Comparison of ENCODE assay signal across 8 mouse cellular contexts in the genomic region with DNA sequence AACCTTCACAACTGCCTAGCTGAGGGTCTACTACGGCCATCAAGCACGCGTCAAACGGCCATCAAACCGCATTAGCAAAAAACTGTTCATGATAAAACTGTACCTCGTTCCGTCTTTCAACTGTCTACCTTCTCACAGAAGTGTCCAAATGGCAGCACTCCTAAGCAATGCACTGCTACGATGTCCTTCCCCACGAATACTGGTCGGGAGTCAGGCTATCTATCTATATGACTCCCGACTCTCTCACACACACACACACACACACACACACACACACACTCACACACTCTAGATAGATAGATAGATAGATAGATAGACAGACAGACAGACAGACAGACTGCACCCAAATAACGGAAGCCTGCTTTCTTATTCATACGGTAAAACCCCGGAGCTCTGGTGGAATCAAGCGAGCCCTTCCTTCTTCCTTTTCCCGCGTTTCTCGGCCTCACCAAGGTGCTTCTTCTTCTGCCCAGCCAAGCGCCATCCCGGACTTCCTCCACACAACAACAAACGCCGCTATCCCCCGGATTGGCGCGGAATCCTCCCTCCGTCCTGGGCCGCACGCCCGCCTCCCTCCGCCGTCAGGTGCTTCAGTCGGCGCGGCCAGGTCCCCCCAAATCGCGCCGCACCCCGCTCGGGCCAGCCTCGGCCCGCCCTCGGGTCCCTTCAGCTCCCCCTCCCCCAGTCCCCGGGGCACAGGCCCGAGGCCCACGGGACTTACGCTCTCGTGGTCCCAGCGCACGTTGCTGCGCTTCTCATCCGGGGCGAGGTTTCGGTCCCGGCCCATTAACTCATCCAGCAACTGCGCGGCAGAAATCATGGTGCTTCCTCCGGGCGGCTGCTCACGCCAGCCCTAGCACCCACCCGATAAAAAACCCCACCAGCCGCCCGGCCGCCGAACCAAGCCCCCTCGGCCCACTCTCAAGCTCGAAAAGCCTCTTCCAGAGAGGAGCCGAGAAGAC. TPM values are rescaled to one million over a fixed set of nuclear protein-coding genes. Genes with fewer than 3 reads are reported as not detected.
A peak's percentile ranks its signal among the peaks of the same experiment; 100 is the strongest.
DNase-seq lines count a peak whose midpoint lies in the region; ATAC-seq and TF ChIP-seq lines count a peak whose summit lies in the region.

No protein-coding gene starts in this region.

- peaks cover 20% of the 10 kb centered on the region for H3K4me1 ChIP-seq in kidney, embryonic 14.5 days (ENCODE audit: control insufficient read depth, insufficient read depth, low read length)
- peaks cover 33 to 38% of the 10 kb centered on the region in 2 experiments for H3K4me1 ChIP-seq in MEL (ENCODE audit: control insufficient read depth in 1 of 2, insufficient read depth in 2 of 2, low read length in 2 of 2)
- H3K4me1 ChIP-seq in hindbrain, embryonic 14.5 days (replicated peaks; ENCODE audit: control insufficient read depth, insufficient read depth, low read length) = peaks cover 40% of the 10 kb centered on the region
- H3K4me1 ChIP-seq in lung, embryonic 15.5 days = peaks cover 41% of the 10 kb centered on the region
- peaks cover 6% of the 10 kb centered on the region; the same call in 1 of the 2 replicates for H3K4me1 ChIP-seq in small intestine, adult 2 months (ENCODE audit: control insufficient read depth, insufficient read depth, insufficient read length, low read length)

- peak overlapping the region; percentile 77 for H3K4me2 ChIP-seq in kidney, embryonic 14.5 days (replicated peaks; ENCODE audit: low read depth, low read length)
- H3K4me2 ChIP-seq in hindbrain, embryonic 14.5 days (replicated peaks) = peak overlapping the region; percentile 75
- peak overlapping the region; percentile 72 for H3K4me2 ChIP-seq in lung, embryonic 15.5 days

- peak; percentile 37 to 50; a peak in 2 of 4 replicates for TF ChIP-seq EP300 in MEL (IDR thresholded peaks at IDR 0.05; ENCODE audit: low read depth in 1 of 2, low read length in 2 of 2)

- no peaks in the 10 kb centered on the region; the same call in 1 of the 2 replicates for H3K36me3 ChIP-seq in kidney, embryonic 14.5 days (ENCODE audit: control insufficient read depth, insufficient read depth, low read length)
- H3K36me3 ChIP-seq in MEL (ENCODE audit: control insufficient read depth in 1 of 2, insufficient read depth in 2 of 2, low read length in 2 of 2) = peaks cover 24 to 51% of the 10 kb centered on the region in 2 experiments
- H3K36me3 ChIP-seq in hindbrain, embryonic 14.5 days (replicated peaks; ENCODE audit: control insufficient read depth, insufficient read depth) = no peaks in the 10 kb centered on the region; the same call in 1 of the 2 replicates
- H3K36me3 ChIP-seq in lung, embryonic 15.5 days = peaks cover 10% of the 10 kb centered on the region
- H3K36me3 ChIP-seq in small intestine, adult 2 months (ENCODE audit: control insufficient read depth, insufficient read depth, low read length) = 0 out of 2 replicates have a peak, but pooled peaks cover 3% of the 10 kb centered on the region

- H3K27me3 ChIP-seq in kidney, embryonic 14.5 days (ENCODE audit: control insufficient read depth, insufficient read depth, low read length) = no peaks in the 10 kb centered on the region
- H3K27me3 ChIP-seq in MEL (ENCODE audit: control insufficient read depth in 1 of 2, insufficient read depth in 2 of 2, low read length in 2 of 2) = no peaks in the 10 kb centered on the region
- H3K27me3 ChIP-seq in hindbrain, embryonic 14.5 days (ENCODE audit: control insufficient read depth, insufficient read depth, low read length) = no peaks in the 10 kb centered on the region
- no peaks in the 10 kb centered on the region for H3K27me3 ChIP-seq in lung, embryonic 15.5 days
- no peaks in the 10 kb centered on the region for H3K27me3 ChIP-seq in small intestine, adult 2 months (ENCODE audit: control insufficient read depth, insufficient read depth, low read length)

- H3K9ac ChIP-seq in kidney, embryonic 14.5 days (ENCODE audit: low read depth, low read length) = peak overlapping the region; percentile 98
- H3K9ac ChIP-seq in MEL (ENCODE audit: control insufficient read depth, low read depth, low read length, poor library complexity, severe bottlenecking) = peak overlapping the region; percentile 91
- peak overlapping the region; percentile 98 for H3K9ac ChIP-seq in hindbrain, embryonic 14.5 days
- H3K9ac ChIP-seq in lung, embryonic 15.5 days = peak overlapping the region; percentile 100

- DNase-seq in kidney, postnatal 14 days = no peak
- DNase-seq in MEL (ENCODE audit: low read depth, low spot score) = peak; percentile 82
- peak; percentile 71 for DNase-seq in embryo, embryonic 11 days
- DNase-seq in hindbrain, embryonic 14.5 days (ENCODE audit: low spot score) = no peak
- no peak for DNase-seq in right cerebral cortex, postnatal 25 days

- TF ChIP-seq RAD21 in MEL (IDR thresholded peaks at IDR 0.05; ENCODE audit: low read depth, low read length) = no peak

- no peaks in the 10 kb centered on the region for H3K9me3 ChIP-seq in kidney, embryonic 14.5 days (ENCODE audit: control insufficient read depth, low read length)
- H3K9me3 ChIP-seq in MEL (replicated peaks; ENCODE audit: insufficient read depth, low read length) = no peaks in the 10 kb centered on the region
- no peaks in the 10 kb centered on the region for H3K9me3 ChIP-seq in hindbrain, embryonic 14.5 days (ENCODE audit: control insufficient read depth, low read length)
- H3K9me3 ChIP-seq in lung, embryonic 15.5 days = no peaks in the 10 kb centered on the region

- peak overlapping the region; percentile 95 for H3K4me3 ChIP-seq in kidney, embryonic 14.5 days (ENCODE audit: low read length)
- H3K4me3 ChIP-seq in MEL (ENCODE audit: control insufficient read depth in 1 of 2, insufficient read depth in 1 of 2, low read depth in 2 of 2, low read length in 2 of 2) = peak overlapping the region; percentile 81 to 99
- H3K4me3 ChIP-seq in hindbrain, embryonic 14.5 days (replicated peaks; ENCODE audit: low read length) = peak overlapping the region; percentile 96
- peak overlapping the region; percentile 96 for H3K4me3 ChIP-seq in lung, embryonic 15.5 days
- H3K4me3 ChIP-seq in small intestine, adult 2 months (ENCODE audit: low read depth, low read length) = peak overlapping the region; percentile 99

- TF ChIP-seq CTCF in MEL (IDR thresholded peaks at IDR 0.05 in 2 of 3, conservative IDR thresholded peaks at IDR 0.05 in 1 of 3; ENCODE audit: control insufficient read depth in 1 of 3, insufficient read depth in 1 of 3, low read depth in 2 of 3, low read length in 3 of 3, poor library complexity in 1 of 3, severe bottlenecking in 1 of 3) = no peak
- no peak for TF ChIP-seq CTCF in small intestine, adult 2 months (IDR thresholded peaks at IDR 0.05; ENCODE audit: extremely low read depth, insufficient read length, insufficient replicate concordance, low read depth, low read length)

- under 1% methylated on average over 67 of the region's 67 CpGs for WGBS in kidney, embryonic 14.5 days
- under 1% methylated on average over 67 of the region's 67 CpGs for WGBS in hindbrain, embryonic 14.5 days
- WGBS in lung, embryonic 15.5 days = under 1% methylated on average over 67 of the region's 67 CpGs
- under 1% methylated on average over 67 of the region's 67 CpGs for WGBS in small intestine, adult 2 months

- TF ChIP-seq POLR2A in MEL (IDR thresholded peaks at IDR 0.05; ENCODE audit: control insufficient read depth in 1 of 2, insufficient read depth in 1 of 2, low read depth in 1 of 2, low read length in 2 of 2, poor library complexity in 1 of 2) = peak in 1 of 2 experiments; percentile 77; a peak in 2 of 4 replicates
- TF ChIP-seq POLR2A in small intestine, adult 2 months (IDR thresholded peaks at IDR 0.05; ENCODE audit: low read depth, low read length) = no peak

- ATAC-seq in kidney, embryonic 14.5 days (ENCODE audit: low FRiP score, low TSS enrichment) = peak; percentile 81
- peak; percentile 80 for ATAC-seq in hindbrain, embryonic 14.5 days (ENCODE audit: low FRiP score)
- peak; percentile 74 for ATAC-seq in lung, embryonic 15.5 days (ENCODE audit: borderline replicate concordance, extremely low read depth, low FRiP score, low TSS enrichment)

- H3K79me2 ChIP-seq in MEL (ENCODE audit: control insufficient read depth, insufficient read depth, low read length, poor library complexity) = peaks cover 59% of the 10 kb centered on the region

- peak overlapping the region; percentile 99 for H3K27ac ChIP-seq in kidney, embryonic 14.5 days (ENCODE audit: low read depth, low read length)
- peak overlapping the region; percentile 89 for H3K27ac ChIP-seq in MEL (ENCODE audit: control insufficient read depth, low read depth, low read length)
- peak overlapping the region; percentile 99 for H3K27ac ChIP-seq in hindbrain, embryonic 14.5 days
- peak overlapping the region; percentile 93 for H3K27ac ChIP-seq in lung, embryonic 15.5 days
- H3K27ac ChIP-seq in small intestine, adult 2 months (ENCODE audit: insufficient read depth, low read depth, low read length) = peak overlapping the region; percentile 79

RNA-seq across cellular contexts. Expression of a gene that starts 0.5 kb away (rescaled TPM):
- 106 and 147 TPM in 2 replicates for polyA plus RNA-seq in kidney, embryonic 14.5 days (2014; fragmentation: Nextera tagmentation; extraction: Ambion mirVana)
- 47.3 and 52.3 TPM in 2 replicates for total RNA-seq in MEL (2012; rRNA removed)
- 10 to 100 TPM; 54.7 to 90.5 TPM for polyA plus RNA-seq in MEL (2012; ENCODE audit: insufficient read depth in 1 of 2, insufficient read length in 2 of 2, low read depth in 1 of 2, low replicate concordance in 2 of 2, missing spikeins in 1 of 2)
- 94.9 and 105 TPM in 2 replicates for polyA plus RNA-seq in hindbrain, embryonic 14.5 days (2014; fragmentation: Nextera tagmentation; extraction: Ambion mirVana)
- polyA plus RNA-seq in lung, embryonic 15.5 days (2015; fragmentation: Nextera tagmentation; extraction: Ambion mirVana) = 107 TPM in 2 replicates
- polyA plus RNA-seq in small intestine, adult 2 months (2012; rRNA removed) = 0.74 and 1.4 TPM in 2 replicates

RNA-seq across cellular contexts. Expression of a gene that starts 6.6 kb away (rescaled TPM):
- polyA plus RNA-seq in kidney, embryonic 14.5 days (2014; fragmentation: Nextera tagmentation; extraction: Ambion mirVana) = 16.0 and 20.6 TPM in 2 replicates
- total RNA-seq in MEL (2012; rRNA removed) = 37.1 and 39.4 TPM in 2 replicates
- 10 to 100 TPM in 1 of 2 experiments, not detected in 1; 60.0 TPM for polyA plus RNA-seq in MEL (2012; ENCODE audit: insufficient read depth in 1 of 2, insufficient read length in 2 of 2, low read depth in 1 of 2, low replicate concordance in 2 of 2, missing spikeins in 1 of 2)
- 12.8 and 12.9 TPM in 2 replicates for polyA plus RNA-seq in hindbrain, embryonic 14.5 days (2014; fragmentation: Nextera tagmentation; extraction: Ambion mirVana)
- 25.5 and 25.6 TPM in 2 replicates for polyA plus RNA-seq in lung, embryonic 15.5 days (2015; fragmentation: Nextera tagmentation; extraction: Ambion mirVana)
- 41.6 and 73.2 TPM in 2 replicates for polyA plus RNA-seq in small intestine, adult 2 months (2012; rRNA removed)

RNA-seq across cellular contexts. Expression of a gene that starts 39.6 kb away (rescaled TPM):
- 1.0 TPM in 1 of 2 replicates, not detected in the other for polyA plus RNA-seq in kidney, embryonic 14.5 days (2014; fragmentation: Nextera tagmentation; extraction: Ambion mirVana)
- not detected in 2 replicates for total RNA-seq in MEL (2012; rRNA removed)
- polyA plus RNA-seq in MEL (2012; ENCODE audit: insufficient read depth in 1 of 2, insufficient read length in 2 of 2, low read depth in 1 of 2, low replicate concordance in 2 of 2, missing spikeins in 1 of 2) = under 1 TPM in 1 of 2 experiments, not detected in 1; 0.74 TPM
- polyA plus RNA-seq in hindbrain, embryonic 14.5 days (2014; fragmentation: Nextera tagmentation; extraction: Ambion mirVana) = 0.38 TPM in 1 of 2 replicates, not detected in the other
- polyA plus RNA-seq in lung, embryonic 15.5 days (2015; fragmentation: Nextera tagmentation; extraction: Ambion mirVana) = not detected in 2 replicates
- 2.1 and 4.1 TPM in 2 replicates for polyA plus RNA-seq in small intestine, adult 2 months (2012; rRNA removed)

Comparison
In these comparisons a context has a peak if more than half of its experiments do, and no peak if none do; other contexts are left out.
1. DNase-seq: peak in MEL (single experiment) and embryo, embryonic 11 days (single experiment); none in kidney, postnatal 14 days (single experiment), hindbrain, embryonic 14.5 days (single experiment) and right cerebral cortex, postnatal 25 days (single experiment).
2. RNA of a gene that starts 0.5 kb away (polyA plus RNA-seq): 107 TPM in lung, embryonic 15.5 days, 106 to 147 TPM in kidney, embryonic 14.5 days, 94.9 to 105 TPM in hindbrain, embryonic 14.5 days and 54.7 to 90.5 TPM in MEL; 0.74 to 1.4 TPM in small intestine, adult 2 months; every median in the first group is over 10 times any median in the second.
3. Peak in every context shown above with its lines, with median percentiles within 50 percentile points of each other: ATAC-seq, H3K27ac ChIP-seq, H3K4me2 ChIP-seq, H3K4me3 ChIP-seq and H3K9ac ChIP-seq.